Mouse (Mus musculus): Measurements from ENCODE around the gene Cyp3a41b. TPM values are rescaled to one million over a fixed set of nuclear protein-coding genes. Genes with fewer than 3 reads are reported as not detected.
"Not testable (repeated sequence)": the region's sequence is repeated elsewhere in the genome, so short reads cannot be mapped to it uniquely, and the experiment has no call there.

Gene Cyp3a41b
- polyA plus RNA-seq (2015; fragmentation: Nextera tagmentation; extraction: Ambion mirVana): not detected in 2 replicates

- not testable (repeated sequence) for H3K36me3 ChIP-seq; H3K4me2 ChIP-seq; H3K9me3 ChIP-seq; ATAC-seq (ENCODE audit: insufficient number of reproducible peaks, low FRiP score, low TSS enrichment, low read depth); H3K9ac ChIP-seq; H3K4me1 ChIP-seq; H3K4me3 ChIP-seq; H3K27me3 ChIP-seq; H3K27ac ChIP-seq
- 71% methylated on average over 1 of the region's 2 CpGs for WGBS
These were observed at the start of gene Cyp3a41b for GRCm38 (mm10) chr5:145584630-145585029. TSS of gene Cyp3a41b (minus strand) at chr5:145584730.

GRCm38 (mm10) chr5:145632286-145632685, 47.8 kb upstream of the Cyp3a41b start:
- H3K9ac ChIP-seq; H3K4me1 ChIP-seq; H3K4me3 ChIP-seq; H3K4me2 ChIP-seq; ATAC-seq (ENCODE audit: insufficient number of reproducible peaks, low FRiP score, low TSS enrichment, low read depth); H3K27ac ChIP-seq; H3K27me3 ChIP-seq; H3K36me3 ChIP-seq: not testable (repeated sequence)
- peaks cover 20% of the 10 kb centered on the region for H3K9me3 ChIP-seq
- 94% methylated on average over 1 of the region's 1 CpGs for WGBS

GRCm38 (mm10) chr5:145604891-145605290, 20.4 kb upstream of the Cyp3a41b start:
- not testable (repeated sequence) for ATAC-seq (ENCODE audit: insufficient number of reproducible peaks, low FRiP score, low TSS enrichment, low read depth); H3K4me2 ChIP-seq; H3K27ac ChIP-seq; H3K4me1 ChIP-seq; H3K4me3 ChIP-seq; H3K9me3 ChIP-seq; H3K9ac ChIP-seq; H3K36me3 ChIP-seq; H3K27me3 ChIP-seq
- 85% methylated on average over 1 of the region's 1 CpGs for WGBS

GRCm38 (mm10) chr5:145597851-145598250, 13.3 kb upstream of the Cyp3a41b start:
- not testable (repeated sequence) for H3K4me2 ChIP-seq; H3K4me1 ChIP-seq; ATAC-seq (ENCODE audit: insufficient number of reproducible peaks, low FRiP score, low TSS enrichment, low read depth); H3K9ac ChIP-seq; H3K9me3 ChIP-seq; H3K4me3 ChIP-seq; H3K36me3 ChIP-seq; H3K27ac ChIP-seq; H3K27me3 ChIP-seq
- 80% methylated on average over 5 of the region's 5 CpGs for WGBS

GRCm38 (mm10) chr5:145577321-145577720, 7.2 kb downstream of the Cyp3a41b start:
- not testable (repeated sequence) for H3K4me1 ChIP-seq; H3K9me3 ChIP-seq; ATAC-seq (ENCODE audit: insufficient number of reproducible peaks, low FRiP score, low TSS enrichment, low read depth); H3K4me3 ChIP-seq; H3K9ac ChIP-seq; H3K27ac ChIP-seq; H3K27me3 ChIP-seq; H3K4me2 ChIP-seq; H3K36me3 ChIP-seq
- 95% methylated on average over 1 of the region's 1 CpGs for WGBS

- H3K4me3 ChIP-seq; H3K9ac ChIP-seq; H3K27me3 ChIP-seq; H3K4me2 ChIP-seq; ATAC-seq (ENCODE audit: insufficient number of reproducible peaks, low FRiP score, low TSS enrichment, low read depth); H3K36me3 ChIP-seq; H3K4me1 ChIP-seq; H3K27ac ChIP-seq; H3K9me3 ChIP-seq: not testable (repeated sequence)
- 81% methylated on average over 4 of the region's 4 CpGs for WGBS
These were observed 8.9 kb downstream of the Cyp3a41b start for GRCm38 (mm10) chr5:145575660-145576059.

GRCm38 (mm10) chr5:145571922-145572321, 12.6 kb downstream of the Cyp3a41b start:
- H3K4me2 ChIP-seq; H3K36me3 ChIP-seq; ATAC-seq (ENCODE audit: insufficient number of reproducible peaks, low FRiP score, low TSS enrichment, low read depth); H3K4me1 ChIP-seq; H3K9ac ChIP-seq; H3K4me3 ChIP-seq; H3K27me3 ChIP-seq; H3K9me3 ChIP-seq; H3K27ac ChIP-seq: not testable (repeated sequence)
- 82% methylated on average over 2 of the region's 2 CpGs for WGBS

Other genes starting within 250 kb of the Cyp3a41b start
- gene Cyp3a57, start 239.5 kb downstream of the Cyp3a41b start, polyA plus RNA-seq (2015; fragmentation: Nextera tagmentation; extraction: Ambion mirVana): not detected in 2 replicates
- not detected in 2 replicates for gene Cyp3a16, start 115.0 kb downstream of the Cyp3a41b start, polyA plus RNA-seq (2015; fragmentation: Nextera tagmentation; extraction: Ambion mirVana)
- gene Cyp3a41a, start 135.4 kb upstream of the Cyp3a41b start, polyA plus RNA-seq (2015; fragmentation: Nextera tagmentation; extraction: Ambion mirVana): not detected in 2 replicates
- not detected in 2 replicates for gene Cyp3a44, start 221.1 kb upstream of the Cyp3a41b start, polyA plus RNA-seq (2015; fragmentation: Nextera tagmentation; extraction: Ambion mirVana)

Measured in limb, embryonic 15.5 days (tissue).